Mouse (Mus musculus) T-helper 1 cell (primary cell): ENCODE data around the gene Gstm2.

Source experiments
- in situ Hi-C: fragments of 300-600 bp; cut with MboI, MseI; formaldehyde crosslinking; loops from one replicate; pipeline ENCODE4 v1.15.1; 2025; ENCODE audit warnings: high pct_unique_total_duplicates

The Gstm2 gene

GRCm38 (mm10) chr3:107943239-107943990 lies 42.8 kb downstream of the Gstm2 start, which contains the start of gene Gstm6:
TSS of gene Gstm6 (minus strand) at chr3:107943749.
- in situ Hi-C loops, result no loop called here

GRCm38 (mm10) chr3:107941261-107941660 lies 45.0 kb downstream of the Gstm2 start:
- in situ Hi-C loops, result no loop called here

- in situ Hi-C loops, result no loop called here
Measured at GRCm38 (mm10) chr3:107940524-107940923, 45.7 kb downstream of the Gstm2 start.

GRCm38 (mm10) chr3:107939830-107940229 lies 46.4 kb downstream of the Gstm2 start:
- in situ Hi-C loops, result no loop called here

GRCm38 (mm10) chr3:107939403-107939802 lies 46.9 kb downstream of the Gstm2 start:
- in situ Hi-C loops, result no loop called here

GRCm38 (mm10) chr3:107935888-107936287 lies 50.4 kb downstream of the Gstm2 start:
- in situ Hi-C loops, result no loop called here

GRCm38 (mm10) chr3:107935268-107935667 lies 51.0 kb downstream of the Gstm2 start:
- in situ Hi-C loops, result no loop called here

- in situ Hi-C loops, result no loop called here
Measured at GRCm38 (mm10) chr3:107932128-107932527, 54.1 kb downstream of the Gstm2 start.
